Mouse (Mus musculus) cerebellum, adult 9-10 months (tissue): ENCODE data around the gene Zbtb20.

Source experiments
- DNase-seq: peaks from one replicate; pipeline ENCODE4 v3.0.0; 2022

Zbtb20 gene

GRCm38 (mm10) chr16:43495175-43495818 is 619.6 kb downstream of the Zbtb20 start:
- DNase-seq = no peak

- no peak for DNase-seq
Measured at GRCm38 (mm10) chr16:43497093-43497492, 621.4 kb downstream of the Zbtb20 start.

- DNase-seq = peak; percentile 56
Measured at GRCm38 (mm10) chr16:43500132-43500853, 624.6 kb downstream of the Zbtb20 start.

GRCm38 (mm10) chr16:43501284-43501683 is 625.6 kb downstream of the Zbtb20 start:
- peak; percentile 60 for DNase-seq

GRCm38 (mm10) chr16:43502339-43503009 is 626.8 kb downstream of the Zbtb20 start:
- DNase-seq = peak; percentile 58

GRCm38 (mm10) chr16:43503010-43503635 is 627.4 kb downstream of the Zbtb20 start:
- DNase-seq = peak; percentile 69

GRCm38 (mm10) chr16:43503636-43504010 is 627.9 kb downstream of the Zbtb20 start:
- peak; percentile 68 for DNase-seq

GRCm38 (mm10) chr16:43504151-43504550 is 628.5 kb downstream of the Zbtb20 start:
- DNase-seq = peak; percentile 85

GRCm38 (mm10) chr16:43504556-43504955 is 628.9 kb downstream of the Zbtb20 start:
- DNase-seq = peak; percentile 58

GRCm38 (mm10) chr16:43505314-43505950 is 629.8 kb downstream of the Zbtb20 start:
- DNase-seq = peak; percentile 49

- peak; percentile 50 for DNase-seq
Measured at GRCm38 (mm10) chr16:43506189-43506751, 630.6 kb downstream of the Zbtb20 start.

GRCm38 (mm10) chr16:43506771-43507405 is 631.2 kb downstream of the Zbtb20 start:
- DNase-seq = peak; percentile 47

- DNase-seq = no peak
Measured at GRCm38 (mm10) chr16:43508166-43508998, 632.7 kb downstream of the Zbtb20 start.

- peak; percentile 65 for DNase-seq
Measured at GRCm38 (mm10) chr16:43510516-43510915, 634.8 kb downstream of the Zbtb20 start.

GRCm38 (mm10) chr16:43511531-43511930 is 635.9 kb downstream of the Zbtb20 start:
- DNase-seq = no peak

- DNase-seq = no peak
Measured at GRCm38 (mm10) chr16:43513933-43514332, 638.3 kb downstream of the Zbtb20 start.

GRCm38 (mm10) chr16:43515538-43515937 is 639.9 kb downstream of the Zbtb20 start:
- DNase-seq = no peak

GRCm38 (mm10) chr16:43520274-43520673 is 644.6 kb downstream of the Zbtb20 start:
- DNase-seq = no peak

- no peak for DNase-seq
Measured at GRCm38 (mm10) chr16:43522482-43522881, 646.8 kb downstream of the Zbtb20 start.

GRCm38 (mm10) chr16:43524179-43524578 is 648.5 kb downstream of the Zbtb20 start:
- DNase-seq = no peak

GRCm38 (mm10) chr16:43525624-43526023 is 649.9 kb downstream of the Zbtb20 start:
- DNase-seq = no peak
